Mouse (Mus musculus): ENCODE results near the gene Sgk2.
"Not testable (repeated sequence)": the region's sequence is repeated elsewhere in the genome, so short reads cannot be mapped to it uniquely, and the experiment has no call there.

Sgk2 gene

DNA sequence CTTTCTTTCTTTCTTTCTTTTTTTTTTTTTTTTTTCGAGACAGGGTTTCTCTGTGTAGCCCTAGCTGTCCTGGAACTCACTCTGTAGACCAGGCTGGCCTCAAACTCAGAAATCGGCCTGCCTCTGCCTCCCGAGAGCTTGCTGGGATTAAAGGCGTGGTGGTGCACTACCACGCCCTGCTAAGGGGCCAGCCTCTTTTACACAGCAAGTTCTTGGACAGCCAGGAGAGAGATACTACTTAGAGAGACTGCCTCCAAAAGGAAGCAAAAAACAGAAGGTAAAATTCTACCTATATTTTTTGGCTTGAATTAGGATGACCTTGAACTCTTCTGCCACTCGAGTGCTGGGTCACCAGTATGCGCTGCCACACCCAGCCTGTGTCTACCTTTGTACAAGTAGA lies 71.9 kb downstream of the Sgk2 start:
- not testable (repeated sequence) for DNase-seq (ENCODE audit: low read depth, low spot score)

DNA sequence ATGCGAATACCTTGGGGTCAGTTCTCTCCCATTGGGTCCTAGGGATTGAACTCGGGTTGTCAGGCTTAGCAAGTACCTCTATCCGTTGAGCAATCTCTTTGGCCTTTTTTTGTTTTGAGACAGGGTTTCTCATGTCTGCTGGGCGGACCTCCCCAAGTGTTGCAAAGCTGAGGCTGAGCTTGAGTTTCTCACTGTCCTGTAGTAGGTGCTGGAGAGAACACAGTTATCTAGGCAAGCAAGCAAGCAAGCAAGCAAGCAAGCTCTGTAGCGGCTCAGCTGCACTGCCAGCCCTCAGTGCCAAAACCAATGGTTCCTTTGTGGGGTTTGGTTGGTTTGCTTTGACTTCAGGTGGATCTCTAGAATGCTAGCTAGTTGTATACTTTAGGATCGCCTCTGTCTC lies 73.5 kb downstream of the Sgk2 start:
- no peak for DNase-seq (ENCODE audit: low read depth, low spot score)

DNA sequence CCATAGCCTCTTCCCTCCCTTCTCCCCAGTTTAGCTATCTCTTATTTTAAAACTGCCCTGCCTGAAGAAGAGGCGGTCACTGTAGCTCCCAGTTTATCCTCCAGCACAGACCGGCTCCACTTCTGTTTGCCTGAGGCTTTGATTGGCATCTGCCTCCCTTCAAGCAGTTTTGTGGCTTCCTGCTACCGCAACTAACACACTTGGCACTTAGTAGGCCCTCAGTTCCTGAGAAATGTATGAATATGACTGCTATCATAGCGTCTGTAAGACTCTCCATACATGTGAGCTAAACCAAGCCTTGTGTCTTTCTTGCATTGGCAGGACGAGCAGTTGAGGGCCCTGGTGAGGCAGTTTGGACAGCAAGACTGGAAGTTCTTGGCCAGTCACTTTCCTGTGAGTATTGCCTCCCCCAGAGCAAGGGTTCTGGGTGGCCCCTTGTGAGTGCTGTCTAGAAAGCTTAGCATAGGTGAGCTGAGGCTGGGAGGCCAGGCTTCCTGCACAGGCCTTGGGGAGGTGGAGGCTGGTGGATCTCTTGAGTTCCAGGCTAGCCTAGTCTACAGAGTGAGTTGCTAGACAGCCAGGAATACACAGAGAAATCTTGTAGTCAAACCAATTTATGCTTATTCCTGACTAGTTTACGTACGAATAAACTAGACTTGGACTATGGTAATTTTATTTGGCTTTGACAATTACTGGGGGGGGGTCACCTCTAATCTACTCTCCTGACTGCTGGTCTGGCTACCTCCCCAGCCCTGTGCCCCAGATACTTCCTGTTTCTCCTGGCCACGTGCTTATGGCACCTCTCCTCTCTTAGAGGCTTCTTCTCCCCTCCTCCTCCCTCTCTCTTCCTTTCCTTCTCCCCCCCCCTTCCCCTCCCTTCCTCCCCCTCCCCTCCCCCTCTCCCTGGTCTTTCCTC lies 74.3 kb downstream of the Sgk2 start:
- DNase-seq (ENCODE audit: low read depth, low spot score): no peak

DNA sequence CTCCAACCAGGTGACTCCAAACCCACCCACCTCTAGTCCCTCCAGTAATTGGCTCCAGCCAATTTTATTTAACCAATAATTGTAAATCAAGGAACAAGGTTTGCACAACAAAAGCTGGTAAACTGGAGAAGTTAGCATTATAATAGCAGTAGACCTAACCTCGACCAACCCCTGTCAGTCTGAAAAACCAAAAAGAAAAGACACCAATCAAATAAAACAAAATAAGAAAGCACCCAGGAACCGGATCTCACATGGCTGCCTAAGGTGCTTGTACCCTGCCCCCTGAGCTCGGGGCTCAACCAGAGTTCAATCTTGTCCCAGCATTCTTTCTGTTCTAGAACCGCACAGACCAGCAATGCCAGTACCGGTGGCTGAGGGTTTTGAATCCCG lies 75.0 kb downstream of the Sgk2 start:
- no peak for DNase-seq (ENCODE audit: low read depth, low spot score)

Data from 3T3-L1 (cell line).